Mouse (Mus musculus) activated CD4-positive, CD25-positive, alpha-beta regulatory T cell, adult 9 weeks (primary cell): ENCODE measurements around the gene Mapk1. TPM values are rescaled to one million over a fixed set of nuclear protein-coding genes. Genes with fewer than 3 reads are reported as not detected.

Experiments used
- polyA plus RNA-seq: library from polyadenylated mRNA; unstranded; fragments of 100-300 nt; shearing (Covaris generic); gene quantifications from one replicate; pipeline ENCODE4 v1.2.1, GENCODE M21; 2017

Gene Mapk1
- polyA plus RNA-seq, result 32.1 TPM

DNA sequence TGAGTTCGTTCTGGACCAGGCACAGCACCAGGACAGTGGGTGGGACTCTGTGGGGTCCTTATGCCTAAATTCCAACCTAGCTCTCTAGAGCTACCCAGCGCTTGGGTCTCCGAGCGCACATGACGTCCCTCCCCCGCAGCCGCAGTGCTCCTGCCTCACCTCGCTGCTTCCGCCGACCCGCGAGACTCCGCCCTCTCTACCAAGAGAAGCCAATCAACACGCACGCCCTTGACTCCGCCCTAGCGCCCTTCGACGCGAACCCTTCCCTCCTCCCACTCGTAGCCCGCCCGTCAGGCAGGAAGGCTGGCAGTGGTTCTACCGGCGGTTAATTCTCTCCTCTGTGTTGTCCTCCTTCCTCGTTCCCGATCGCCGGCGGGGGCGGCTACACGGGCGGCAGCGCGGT is at the start of gene Mapk1:
Gene Mapk1, plus strand, starts transcription at position 252 of the 403 bp plus-strand sequence.

DNA sequence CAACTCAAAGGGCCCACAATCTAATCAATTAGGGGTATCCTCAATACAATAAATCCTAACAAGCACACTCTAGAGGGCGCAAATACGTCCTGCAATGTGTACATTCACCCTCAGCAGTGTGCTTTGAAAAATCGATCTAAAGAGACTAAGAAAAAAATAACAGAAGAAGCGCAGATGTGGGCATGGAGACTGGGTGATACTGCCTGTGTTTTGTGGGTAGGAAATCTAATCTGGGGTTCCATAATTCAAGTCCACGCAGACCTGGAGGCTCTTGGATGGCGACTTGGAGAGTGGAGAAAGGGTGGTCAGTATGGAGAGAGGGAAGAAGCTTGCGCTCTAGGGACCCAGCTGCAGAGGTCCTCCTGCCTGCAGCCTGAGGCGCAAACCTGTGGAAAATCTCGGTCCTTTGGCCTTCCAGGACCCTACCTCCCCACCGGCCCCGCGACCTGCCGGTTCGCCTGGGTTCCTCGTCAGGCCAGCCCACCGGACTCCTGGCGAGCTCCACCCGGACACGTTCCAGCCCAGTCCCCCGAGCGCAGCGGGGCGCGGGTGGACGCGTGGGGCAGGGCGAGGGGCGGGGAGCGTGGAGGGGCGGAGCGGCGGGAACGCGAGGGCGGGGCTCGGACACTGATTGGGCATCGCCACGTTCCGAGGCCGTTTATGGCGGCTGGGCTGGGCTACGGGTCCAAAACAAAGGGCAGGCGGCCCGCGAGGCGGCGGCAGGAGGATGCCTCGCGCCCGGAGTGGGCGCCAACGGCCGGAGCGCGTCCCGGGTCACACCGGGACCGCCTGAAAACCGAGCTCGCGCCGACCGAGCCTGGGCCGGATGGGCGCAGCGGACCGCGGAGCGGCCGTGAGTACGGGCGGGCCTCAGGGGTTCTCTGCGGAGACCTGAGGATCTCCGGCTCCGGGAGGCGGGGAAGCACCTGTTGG is 86.6 kb downstream of the Mapk1 start, which contains the start of gene Ypel1:
Gene Ypel1, plus strand, starts transcription at position 186 of the 933 bp plus-strand sequence.

Other genes with a start within 250 kb of the Mapk1 start
- gene Spag6l, start 153.9 kb upstream of the Mapk1 start, polyA plus RNA-seq, result not detected
- not detected for gene Igll1, start 119.4 kb upstream of the Mapk1 start, polyA plus RNA-seq
- gene Top3b, start 112.6 kb upstream of the Mapk1 start, polyA plus RNA-seq, result 109 TPM
- gene Vpreb1, start 112.5 kb upstream of the Mapk1 start, polyA plus RNA-seq, result 3.9 TPM
- gene Ppm1f, start 86.9 kb upstream of the Mapk1 start, polyA plus RNA-seq, result 31.0 TPM
- gene Ypel1, start 86.3 kb downstream of the Mapk1 start, polyA plus RNA-seq, result 2.8 TPM
- 256 TPM for gene Ppil2, start 127.9 kb downstream of the Mapk1 start, polyA plus RNA-seq
- 4.4 TPM for gene 2610318N02Rik, start 141.8 kb downstream of the Mapk1 start, polyA plus RNA-seq
- gene Sdf2l1, start 149.0 kb downstream of the Mapk1 start, polyA plus RNA-seq, result 46.3 TPM
- 5.8 TPM for gene Ydjc, start 161.2 kb downstream of the Mapk1 start, polyA plus RNA-seq
- gene Ccdc116, start 163.8 kb downstream of the Mapk1 start, polyA plus RNA-seq, result 2.7 TPM
- gene Ube2l3, start 219.3 kb downstream of the Mapk1 start, polyA plus RNA-seq, result 361 TPM
- not detected for gene Rimbp3, start 225.2 kb downstream of the Mapk1 start, polyA plus RNA-seq